Mouse (Mus musculus) c-Kit-negative CD71-positive TER-119-positive erythroid progenitor cells, embryonic 14.5 days (primary cell): ENCODE results near the gene Rreb1.
"Not testable (repeated sequence)": the region's sequence is repeated elsewhere in the genome, so short reads cannot be mapped to it uniquely, and the experiment has no call there.

Source experiments
- DNase-seq: peaks from one replicate; pipeline ENCODE4 v3.0.0-alpha.2; 2013; ENCODE audit warnings: low read depth, low spot score

The Rreb1 gene

GRCm38 (mm10) chr13:37826994-37827262 lies 48.7 kb downstream of the Rreb1 start:
- DNase-seq: no peak

GRCm38 (mm10) chr13:37827263-37827995 lies 49.2 kb downstream of the Rreb1 start:
- DNase-seq: no peak

- no peak for DNase-seq
Measured at GRCm38 (mm10) chr13:37827996-37828579, 49.9 kb downstream of the Rreb1 start.

- no peak for DNase-seq
Measured at GRCm38 (mm10) chr13:37828928-37829327, 50.7 kb downstream of the Rreb1 start.

GRCm38 (mm10) chr13:37830256-37830655 lies 52.1 kb downstream of the Rreb1 start:
- no peak for DNase-seq

GRCm38 (mm10) chr13:37830874-37831311 lies 52.7 kb downstream of the Rreb1 start:
- no peak for DNase-seq

- no peak for DNase-seq
Measured at GRCm38 (mm10) chr13:37832481-37832880, 54.3 kb downstream of the Rreb1 start.

GRCm38 (mm10) chr13:37833500-37833899 lies 55.3 kb downstream of the Rreb1 start:
- no peak for DNase-seq

GRCm38 (mm10) chr13:37835296-37835695 lies 57.1 kb downstream of the Rreb1 start:
- no peak for DNase-seq

GRCm38 (mm10) chr13:37835811-37836210 lies 57.6 kb downstream of the Rreb1 start:
- not testable (repeated sequence) for DNase-seq

GRCm38 (mm10) chr13:37837372-37837771 lies 59.2 kb downstream of the Rreb1 start:
- DNase-seq: no peak

GRCm38 (mm10) chr13:37838260-37839183 lies 60.3 kb downstream of the Rreb1 start:
- DNase-seq: no peak

- DNase-seq: no peak
Measured at GRCm38 (mm10) chr13:37843241-37843640, 65.0 kb downstream of the Rreb1 start.

GRCm38 (mm10) chr13:37843844-37844243 lies 65.6 kb downstream of the Rreb1 start:
- DNase-seq: no peak

- DNase-seq: no peak
Measured at GRCm38 (mm10) chr13:37845156-37845555, 67.0 kb downstream of the Rreb1 start.

- DNase-seq: no peak
Measured at GRCm38 (mm10) chr13:37845641-37846040, 67.4 kb downstream of the Rreb1 start.

- no peak for DNase-seq
Measured at GRCm38 (mm10) chr13:37846507-37846906, 68.3 kb downstream of the Rreb1 start.

- no peak for DNase-seq
Measured at GRCm38 (mm10) chr13:37846962-37847570, 68.9 kb downstream of the Rreb1 start.

GRCm38 (mm10) chr13:37847601-37848358 lies 69.6 kb downstream of the Rreb1 start:
- DNase-seq: no peak

GRCm38 (mm10) chr13:37848438-37848837 lies 70.2 kb downstream of the Rreb1 start:
- no peak for DNase-seq

- DNase-seq: no peak
Measured at GRCm38 (mm10) chr13:37851617-37852016, 73.4 kb downstream of the Rreb1 start.
